Mouse (Mus musculus) telencephalon, adult 2 months (tissue): ENCODE measurements around the gene Gm10135.
A peak's percentile ranks its signal among the peaks of the same experiment; 100 is the strongest.
"Not testable (repeated sequence)": the region's sequence is repeated elsewhere in the genome, so short reads cannot be mapped to it uniquely, and the experiment has no call there.

Source experiments
- DNase-seq: peaks from one replicate; pipeline ENCODE4 v3.0.0-alpha.2; 2011; ENCODE audit warnings: low read depth, low spot score

Gene Gm10135

GRCm38 (mm10) chr5:72974602-72975001 lies at the start of gene Gm10135:
Gm10135 (minus strand) TSS chr5:72974702.
- no peak for DNase-seq

DNA sequence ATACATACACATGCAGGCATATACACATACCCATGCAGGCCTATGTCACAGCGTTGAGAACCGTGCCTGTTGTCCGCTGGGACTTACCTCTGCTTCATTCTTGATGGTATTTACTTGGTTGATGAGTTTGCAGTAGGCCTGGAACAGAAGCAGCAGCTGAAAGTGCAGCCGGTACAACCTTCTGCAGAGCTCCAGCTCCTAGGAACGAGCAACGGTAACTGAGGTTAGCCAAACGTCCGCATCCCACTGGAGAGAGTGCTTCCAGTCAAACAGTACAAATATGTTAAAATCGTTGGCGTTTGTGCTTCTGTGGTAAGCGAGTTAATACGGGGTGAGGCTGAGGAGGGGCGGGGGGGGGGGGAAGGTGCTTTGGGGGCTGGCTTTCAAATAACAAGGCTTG lies 49.3 kb upstream of the Gm10135 start:
- no peak for DNase-seq

GRCm38 (mm10) chr5:73014745-73015144 lies 40.2 kb upstream of the Gm10135 start:
- no peak for DNase-seq

GRCm38 (mm10) chr5:73013611-73014287 lies 39.2 kb upstream of the Gm10135 start:
- DNase-seq = not testable (repeated sequence)

DNA sequence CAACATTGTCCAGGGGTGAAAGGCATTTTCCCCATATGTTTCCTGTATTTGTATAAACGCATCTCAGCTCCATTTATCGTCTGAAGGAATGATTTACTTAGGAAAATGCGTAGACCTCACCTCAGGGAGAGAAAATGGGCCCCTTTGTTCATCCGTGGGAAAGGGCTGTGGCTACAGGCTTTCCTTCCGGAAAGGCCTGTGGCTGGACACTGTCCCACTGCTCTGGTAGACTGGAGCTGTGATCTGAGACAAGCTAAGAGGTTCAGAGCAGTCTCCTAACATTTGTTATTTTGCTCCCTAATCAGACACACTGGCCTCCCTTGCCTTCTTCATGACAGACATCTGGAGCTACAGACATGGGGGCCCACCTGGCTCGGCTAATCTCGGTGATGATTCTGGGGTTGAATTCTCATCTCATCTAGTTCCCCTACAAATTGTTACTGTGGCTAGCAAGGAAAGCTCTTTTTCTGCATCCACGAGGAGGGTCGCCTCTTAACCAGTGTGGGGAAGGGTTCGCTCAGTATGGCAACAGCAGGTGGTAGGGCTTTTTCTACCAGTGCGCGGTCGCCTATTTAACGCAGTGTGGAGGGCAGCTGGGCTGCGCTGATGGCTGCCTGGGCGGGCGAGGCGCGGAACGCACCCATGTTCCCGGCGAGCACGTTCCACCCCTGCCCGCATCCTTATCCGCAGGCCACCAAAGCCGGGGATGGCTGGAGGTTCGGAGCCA lies 38.5 kb upstream of the Gm10135 start:
- not testable (repeated sequence) for DNase-seq

DNA sequence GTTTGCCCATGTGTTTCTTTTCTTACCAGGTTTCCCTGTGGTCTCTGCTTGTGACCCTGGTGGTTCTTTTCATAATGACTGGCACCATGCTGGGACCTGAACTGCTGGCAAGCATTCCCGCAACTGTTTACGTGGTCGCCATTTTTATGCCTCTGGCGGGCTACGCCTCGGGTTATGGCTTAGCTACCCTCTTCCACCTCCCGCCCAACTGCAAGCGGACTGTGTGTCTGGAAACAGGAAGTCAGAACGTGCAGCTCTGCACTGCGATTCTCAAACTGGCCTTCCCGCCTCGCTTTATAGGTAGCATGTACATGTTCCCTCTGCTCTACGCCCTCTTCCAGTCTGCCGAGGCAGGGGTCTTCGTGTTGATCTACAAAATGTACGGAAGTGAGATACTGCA lies 37.3 kb upstream of the Gm10135 start:
- not testable (repeated sequence) for DNase-seq

GRCm38 (mm10) chr5:73008230-73008629 lies 33.7 kb upstream of the Gm10135 start:
- not testable (repeated sequence) for DNase-seq

DNA sequence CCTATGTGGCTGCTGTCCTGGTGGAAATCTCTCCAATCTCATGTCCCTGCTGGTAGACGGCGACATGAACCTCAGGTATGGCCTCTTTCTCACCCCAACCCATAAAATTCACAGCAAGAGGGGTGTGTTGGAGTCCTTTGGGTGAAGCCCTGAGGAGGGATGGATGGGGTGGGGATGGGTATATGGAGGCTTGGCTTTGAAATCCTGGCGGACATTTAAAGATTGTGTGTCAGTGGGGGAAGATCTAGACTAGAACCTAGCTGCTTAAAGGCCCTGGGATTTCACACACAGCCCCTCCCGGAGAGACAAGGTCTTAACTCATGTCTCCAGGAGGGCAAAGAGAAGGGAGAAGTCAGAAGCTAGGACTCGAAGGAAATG lies 33.1 kb upstream of the Gm10135 start:
- DNase-seq = no peak

DNA sequence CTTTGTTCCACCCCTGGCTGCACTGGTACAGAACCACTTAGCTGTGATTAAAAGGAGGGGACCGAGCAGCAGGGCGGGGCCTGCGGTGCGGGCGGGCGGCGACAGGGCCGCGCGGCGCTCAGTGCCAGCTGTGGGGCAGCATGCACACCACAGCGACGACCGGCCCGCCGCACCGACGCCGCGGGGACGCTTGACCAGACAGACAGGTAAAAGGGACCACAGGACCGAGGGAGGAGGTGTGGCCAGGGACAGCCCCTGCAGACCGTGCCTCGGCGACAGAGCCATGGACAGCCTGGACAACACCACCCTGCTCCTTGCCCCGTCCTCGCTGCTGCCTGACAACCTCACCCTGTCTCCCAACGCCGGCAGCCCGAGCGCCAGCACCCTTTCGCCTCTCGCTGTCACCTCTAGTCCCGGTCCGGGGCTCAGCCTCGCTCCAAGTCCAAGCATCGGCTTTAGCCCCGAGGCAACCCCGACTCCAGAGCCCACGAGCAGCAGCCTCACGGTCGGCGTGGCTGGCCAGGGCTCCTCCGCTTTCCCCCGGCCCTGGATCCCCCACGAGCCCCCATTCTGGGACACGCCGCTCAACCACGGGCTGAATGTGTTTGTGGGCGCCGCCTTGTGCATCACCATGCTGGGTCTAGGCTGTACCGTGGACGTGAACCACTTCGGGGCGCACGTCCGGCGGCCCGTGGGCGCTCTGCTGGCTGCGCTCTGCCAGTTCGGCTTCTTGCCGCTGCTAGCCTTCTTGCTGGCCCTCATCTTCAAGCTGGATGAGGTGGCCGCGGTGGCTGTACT lies 32.5 kb upstream of the Gm10135 start, which contains the start of gene Slc10a4:
Slc10a4 (plus strand) TSS at position 100 of the 798 bp plus-strand sequence.
- DNase-seq = no peak

- DNase-seq = no peak
Observed at GRCm38 (mm10) chr5:73004046-73004445, 29.5 kb upstream of the Gm10135 start.

- DNase-seq = not testable (repeated sequence)
Observed at GRCm38 (mm10) chr5:72998546-72998945, 24.0 kb upstream of the Gm10135 start.

DNA sequence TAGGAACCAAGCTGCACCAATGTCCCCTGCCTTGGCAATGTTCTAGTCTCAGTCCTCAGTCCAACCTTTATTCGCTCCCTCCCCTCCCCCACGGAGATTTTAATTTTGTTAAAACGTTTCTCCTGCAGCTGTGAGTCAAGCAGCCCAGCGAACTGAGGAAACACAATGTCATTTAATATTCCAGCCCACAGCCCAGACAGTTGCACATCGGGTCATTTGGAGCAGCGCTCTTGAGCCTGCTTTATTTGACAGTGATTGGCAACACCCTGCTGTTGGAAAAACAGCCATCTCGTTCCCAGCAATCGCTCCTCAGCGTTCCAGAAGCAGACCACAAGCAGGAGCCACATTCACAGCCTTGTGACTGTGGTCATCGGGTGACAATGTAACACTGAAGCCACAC lies 20.9 kb upstream of the Gm10135 start:
- DNase-seq = no peak

DNA sequence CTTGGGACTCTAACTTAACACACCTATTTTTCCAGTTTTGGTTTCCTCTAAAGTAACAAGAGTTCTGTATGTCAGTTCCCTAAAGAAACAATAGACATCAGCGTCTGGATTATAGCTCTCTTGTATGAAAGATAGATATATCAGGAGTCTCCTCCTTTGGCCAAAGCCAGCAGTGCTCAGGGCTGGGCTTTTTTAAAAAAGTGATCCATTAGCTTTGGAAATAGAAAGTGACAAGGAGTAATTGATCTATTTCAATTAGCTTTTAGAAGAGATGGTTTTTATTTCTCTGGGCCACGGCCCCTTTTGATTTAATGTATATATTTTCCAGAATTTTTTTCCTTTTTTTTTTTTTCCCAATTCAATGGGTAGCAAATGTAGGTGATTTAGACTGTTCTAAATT lies 20.4 kb upstream of the Gm10135 start:
- no peak for DNase-seq

DNA sequence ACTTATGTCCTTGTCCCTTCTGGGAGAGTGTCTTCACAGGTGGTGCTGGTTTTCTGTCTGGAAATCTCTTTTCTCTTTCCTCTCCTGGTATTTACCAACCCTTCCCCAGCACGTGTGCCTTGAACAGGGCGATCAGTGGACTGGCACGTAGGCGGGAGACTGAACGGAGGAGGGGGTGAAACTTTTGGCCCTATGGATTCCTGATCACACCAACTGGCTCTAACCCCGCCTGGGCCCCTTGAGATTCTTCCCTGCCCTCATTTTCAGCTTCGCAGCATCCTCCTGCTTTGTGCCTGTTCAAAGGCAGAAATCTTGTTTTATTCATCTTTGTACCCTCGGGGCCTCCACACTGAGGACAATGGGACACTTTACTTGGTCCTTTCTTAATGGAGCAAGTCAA lies 19.9 kb upstream of the Gm10135 start:
- no peak for DNase-seq

GRCm38 (mm10) chr5:72992474-72992873 lies 18.0 kb upstream of the Gm10135 start:
- no peak for DNase-seq

- DNase-seq = no peak
Observed at GRCm38 (mm10) chr5:72989756-72990155, 15.3 kb upstream of the Gm10135 start.

DNA sequence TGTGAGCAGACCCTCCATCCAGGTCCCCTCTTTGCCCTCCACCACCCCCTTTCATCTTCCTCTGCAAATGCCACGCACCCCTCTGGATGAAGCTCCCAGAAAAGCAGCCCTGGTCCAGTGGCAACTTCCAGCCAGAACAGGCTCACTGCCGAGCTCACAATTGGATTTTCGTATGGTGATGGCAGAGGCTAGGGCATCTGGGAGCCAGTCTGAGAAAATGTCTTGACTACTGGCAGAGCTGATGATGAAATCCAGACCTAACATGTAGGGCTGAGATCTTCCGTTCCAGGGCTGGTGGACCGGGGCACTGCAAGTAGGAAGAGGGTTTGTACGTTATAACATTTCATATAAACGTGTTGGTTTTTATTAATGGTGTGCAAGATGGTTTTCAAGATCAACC lies 13.3 kb upstream of the Gm10135 start:
- no peak for DNase-seq

- peak; percentile 22 for DNase-seq
Observed at GRCm38 (mm10) chr5:72984091-72984490, 9.6 kb upstream of the Gm10135 start.

DNA sequence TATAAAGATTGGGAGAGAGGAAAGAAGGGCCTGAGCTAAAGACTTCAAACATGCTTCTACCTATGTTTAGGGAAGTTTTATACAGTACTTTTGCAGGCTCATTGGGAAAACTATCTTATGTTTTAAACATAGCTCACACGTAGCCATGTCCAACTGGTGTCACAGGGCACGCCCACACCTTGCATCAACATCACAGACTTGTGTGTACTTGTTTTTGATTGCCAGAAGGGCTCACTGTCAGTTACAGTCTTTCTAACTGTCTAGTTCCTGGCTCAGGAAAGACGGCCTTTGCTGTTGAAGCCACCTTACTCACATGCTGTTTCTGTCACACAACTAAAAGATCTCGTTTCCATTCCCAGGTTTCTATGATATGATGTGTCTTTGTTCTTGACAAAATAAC lies 2.0 kb upstream of the Gm10135 start:
- DNase-seq = no peak

DNA sequence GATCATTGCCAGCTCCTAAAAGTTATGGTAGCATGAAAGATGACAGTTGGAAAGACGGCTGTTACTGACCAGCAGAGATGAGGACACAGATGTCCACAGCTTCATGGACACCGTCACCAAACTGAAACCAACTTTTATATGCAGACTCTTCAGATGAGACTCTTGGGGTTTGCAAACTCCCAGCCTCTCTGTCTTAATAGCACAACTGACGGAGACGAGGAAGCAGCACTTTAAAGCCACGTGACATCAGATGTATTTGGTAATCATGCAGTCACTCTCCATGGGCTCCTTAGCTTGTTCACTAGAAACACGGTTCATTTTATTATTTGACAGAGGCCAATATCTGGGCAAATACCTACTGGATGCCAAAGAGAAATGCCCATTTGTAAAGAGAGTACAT lies 1.5 kb upstream of the Gm10135 start:
- no peak for DNase-seq

GRCm38 (mm10) chr5:72972934-72973333 lies 1.6 kb downstream of the Gm10135 start:
- no peak for DNase-seq

DNA sequence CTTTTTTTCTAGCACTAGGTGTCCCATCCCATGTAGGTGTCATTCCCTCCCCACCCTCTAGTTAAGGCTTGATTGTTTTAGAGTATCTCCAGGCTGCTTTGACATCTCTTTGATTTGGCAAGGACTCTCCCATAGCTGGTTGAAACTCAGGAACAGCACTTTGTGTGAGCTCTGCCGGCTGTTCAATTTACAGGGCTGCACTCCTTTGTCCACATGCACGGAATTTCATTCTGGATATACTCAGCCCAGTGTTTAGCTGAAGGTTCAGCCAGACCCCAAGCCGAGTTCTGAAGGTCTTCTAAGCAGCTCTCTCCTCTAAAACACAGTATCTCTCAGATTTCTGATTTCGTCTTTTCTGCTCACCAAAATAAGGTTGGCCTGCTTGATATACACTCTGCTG lies 2.1 kb downstream of the Gm10135 start:
- no peak for DNase-seq
